Mouse (Mus musculus) MEL (cell line): ENCODE data around the gene Klrb1f. TPM values are rescaled to one million over a fixed set of nuclear protein-coding genes. Genes with fewer than 3 reads are reported as not detected.

ENCODE experiments used
- DNase-seq: peaks from one replicate; pipeline ENCODE4 v3.0.0; 2011; ENCODE audit warnings: low read depth, low spot score
- H3K27ac ChIP-seq: 2 replicates; pipeline ENCODE4 v1.5.1; 2012; ENCODE audit warnings: low read depth, mild to moderate bottlenecking, control low read depth, low read length, moderate library complexity; ENCODE audit not compliant: control insufficient read depth
- H3K27me3 ChIP-seq, 2 experiments: fragments of 150-350 bp in 1 of 2; sonication (generic) in 1 of 2; 2 replicates each; pipeline ENCODE4 v1.6.1; 2012; ENCODE audit warnings: low read length in 2 of 2, mild to moderate bottlenecking in 2 of 2, improper control_type of control experiment in 1 of 2, moderate library complexity in 1 of 2; ENCODE audit not compliant: insufficient read depth in 2 of 2, control insufficient read depth in 1 of 2
- H3K36me3 ChIP-seq, 2 experiments: 2 replicates each; pipeline ENCODE4 v1.6.1; 2012 to 2014; ENCODE audit warnings: low read length in 2 of 2, improper control_type of control experiment in 1 of 2, inconsistent platforms in 1 of 2, mild to moderate bottlenecking in 1 of 2; ENCODE audit not compliant: insufficient read depth in 2 of 2, control insufficient read depth in 1 of 2
- H3K4me1 ChIP-seq, 2 experiments: fragments of 150-350 bp in 1 of 2; sonication (generic) in 1 of 2; 2 replicates each; pipeline ENCODE4 v1.6.1; 2012; ENCODE audit warnings: low read length in 2 of 2, improper control_type of control experiment in 1 of 2, mild to moderate bottlenecking in 1 of 2; ENCODE audit not compliant: insufficient read depth in 2 of 2, control insufficient read depth in 1 of 2
- H3K4me3 ChIP-seq, 2 experiments: fragments of 150-350 bp in 1 of 2; sonication (generic) in 1 of 2; 2 replicates each; pipeline ENCODE4 v1.5.1; 2012; ENCODE audit warnings: low read depth in 2 of 2, low read length in 2 of 2, mild to moderate bottlenecking in 2 of 2, moderate library complexity in 2 of 2, control low read depth in 1 of 2, improper control_type of control experiment in 1 of 2; ENCODE audit not compliant: control insufficient read depth in 1 of 2, insufficient read depth in 1 of 2
- H3K79me2 ChIP-seq: 2 replicates; pipeline ENCODE4 v1.6.1; 2012; ENCODE audit warnings: mild to moderate bottlenecking, low read length, moderate library complexity; ENCODE audit not compliant: control insufficient read depth, poor library complexity, insufficient read depth
- H3K9ac ChIP-seq: 2 replicates; pipeline ENCODE4 v1.6.1; 2012; ENCODE audit warnings: low read depth, mild to moderate bottlenecking, control low read depth, low read length, moderate library complexity; ENCODE audit not compliant: control insufficient read depth, poor library complexity, severe bottlenecking
- H3K9me3 ChIP-seq: fragments of 150-350 bp; sonication (generic); replicated peaks from 2 replicates; pipeline ENCODE4 v1.6.1; 2012; ENCODE audit warnings: mild to moderate bottlenecking, low read length, improper control_type of control experiment, moderate library complexity; ENCODE audit not compliant: insufficient read depth
- BHLHE40 ChIP-seq: IDR thresholded peaks from 2 replicates; pipeline ENCODE4 v1.6.1; 2012; ENCODE audit warnings: low read depth, mild to moderate bottlenecking, inconsistent platforms, low read length, improper control_type of control experiment, borderline replicate concordance
- CHD1 ChIP-seq: IDR thresholded peaks from 2 replicates; pipeline ENCODE4 v1.6.1; 2012; ENCODE audit warnings: low read depth, mild to moderate bottlenecking, inconsistent platforms, low read length, improper control_type of control experiment
- CHD2 ChIP-seq: IDR thresholded peaks from 2 replicates; pipeline ENCODE4 v1.6.1; 2011; ENCODE audit warnings: low read length, improper control_type of control experiment
- CTCF ChIP-seq, 3 experiments: IDR thresholded peaks in 2 of 3; conservative IDR thresholded peaks in 1 of 3; 2 replicates each; pipeline ENCODE4 v1.5.1; 2011 to 2012; ENCODE audit warnings: low read length in 3 of 3, low read depth in 2 of 3, mild to moderate bottlenecking in 2 of 3, improper control_type of control experiment in 1 of 3, inconsistent platforms in 1 of 3, mixed read lengths in 1 of 3, moderate library complexity in 1 of 3; ENCODE audit not compliant: control insufficient read depth in 1 of 3, insufficient read depth in 1 of 3, poor library complexity in 1 of 3, severe bottlenecking in 1 of 3
- E2F4 ChIP-seq: IDR thresholded peaks from 2 replicates; pipeline ENCODE4 v1.6.1; 2011; ENCODE audit warnings: low read depth, low read length, improper control_type of control experiment, borderline replicate concordance
- ELF1 ChIP-seq: IDR thresholded peaks from 2 replicates; pipeline ENCODE4 v1.6.1; 2014; ENCODE audit warnings: low read depth, mild to moderate bottlenecking, inconsistent platforms, low read length, improper control_type of control experiment, moderate library complexity
- EP300 ChIP-seq, 2 experiments: IDR thresholded peaks; 2 replicates each; pipeline ENCODE4 v1.6.1; 2011; ENCODE audit warnings: improper control_type of control experiment in 2 of 2, low read length in 2 of 2, low read depth in 1 of 2, mild to moderate bottlenecking in 1 of 2
- ETS1 ChIP-seq: IDR thresholded peaks from 2 replicates; pipeline ENCODE4 v1.6.1; 2012; ENCODE audit warnings: low read depth, mild to moderate bottlenecking, inconsistent platforms, low read length, improper control_type of control experiment, moderate library complexity
- GABPA ChIP-seq: IDR thresholded peaks from 2 replicates; pipeline ENCODE4 v1.6.1; 2012; ENCODE audit warnings: low read depth, mild to moderate bottlenecking, inconsistent platforms, low read length, improper control_type of control experiment, moderate library complexity
- GATA1 ChIP-seq: IDR thresholded peaks from 2 replicates; pipeline ENCODE4 v1.6.1; 2011; ENCODE audit warnings: low read depth, low read length, improper control_type of control experiment
- HCFC1 ChIP-seq: IDR thresholded peaks from 2 replicates; pipeline ENCODE4 v1.6.1; 2012; ENCODE audit warnings: low read depth, mild to moderate bottlenecking, inconsistent platforms, low read length, improper control_type of control experiment, moderate library complexity
- JUND ChIP-seq: IDR thresholded peaks from 2 replicates; pipeline ENCODE4 v1.6.1; 2011; ENCODE audit warnings: low read depth, mild to moderate bottlenecking, improper control_type of control experiment, low read length
- KAT2A ChIP-seq: conservative IDR thresholded peaks from 2 replicates; pipeline ENCODE4 v1.6.1; 2012; ENCODE audit warnings: low read depth, low read length, improper control_type of control experiment, inconsistent platforms
- MAFK ChIP-seq: IDR thresholded peaks from 2 replicates; pipeline ENCODE4 v1.6.1; 2011; ENCODE audit warnings: low read depth, mild to moderate bottlenecking, low read length, improper control_type of control experiment, borderline replicate concordance
- MAX ChIP-seq: IDR thresholded peaks from 2 replicates; pipeline ENCODE4 v1.6.1; 2011; ENCODE audit warnings: low read length, improper control_type of control experiment
- MAZ ChIP-seq: IDR thresholded peaks from 2 replicates; pipeline ENCODE4 v1.6.1; 2012; ENCODE audit warnings: low read depth, mild to moderate bottlenecking, inconsistent platforms, low read length, improper control_type of control experiment
- MXI1 ChIP-seq: IDR thresholded peaks from 2 replicates; pipeline ENCODE4 v1.6.1; 2011; ENCODE audit warnings: mild to moderate bottlenecking, low read depth, low read length, improper control_type of control experiment
- MYB ChIP-seq: IDR thresholded peaks from 2 replicates; pipeline ENCODE4 v1.6.1; 2011; ENCODE audit warnings: mild to moderate bottlenecking, low read depth, low read length, improper control_type of control experiment
- MYC ChIP-seq: IDR thresholded peaks from 2 replicates; pipeline ENCODE4 v1.6.1; 2011; ENCODE audit warnings: low read depth, mild to moderate bottlenecking, low read length, improper control_type of control experiment, moderate library complexity
- NELFE ChIP-seq: IDR thresholded peaks from 2 replicates; pipeline ENCODE4 v1.6.1; 2011; ENCODE audit warnings: low read depth, low read length, improper control_type of control experiment
- NRF1 ChIP-seq: IDR thresholded peaks from 2 replicates; pipeline ENCODE4 v1.6.1; 2014; ENCODE audit warnings: low read depth, mild to moderate bottlenecking, inconsistent platforms, low read length, improper control_type of control experiment, moderate library complexity; ENCODE audit not compliant: poor library complexity, insufficient read depth, severe bottlenecking
- POLR2A ChIP-seq, 2 experiments: IDR thresholded peaks; 2 replicates each; pipeline ENCODE4 v1.6.1; 2011 to 2012; ENCODE audit warnings: low read length in 2 of 2, mild to moderate bottlenecking in 2 of 2, control low read depth in 1 of 2, improper control_type of control experiment in 1 of 2, low read depth in 1 of 2, moderate library complexity in 1 of 2; ENCODE audit not compliant: control insufficient read depth in 1 of 2, insufficient read depth in 1 of 2, poor library complexity in 1 of 2
- POLR2AphosphoS2 ChIP-seq: IDR thresholded peaks from 2 replicates; pipeline ENCODE4 v1.6.1; 2011; ENCODE audit warnings: low read length, improper control_type of control experiment
- POLR2AphosphoS5 ChIP-seq: IDR thresholded peaks from 2 replicates; pipeline ENCODE4 v1.6.1; 2012; ENCODE audit warnings: low read depth, borderline replicate concordance, mild to moderate bottlenecking, inconsistent platforms, low read length, moderate library complexity, mixed read lengths
- RAD21 ChIP-seq: IDR thresholded peaks from 2 replicates; pipeline ENCODE4 v1.6.1; 2011; ENCODE audit warnings: mild to moderate bottlenecking, low read depth, low read length, improper control_type of control experiment
- RCOR1 ChIP-seq: IDR thresholded peaks from 2 replicates; pipeline ENCODE4 v1.6.1; 2012; ENCODE audit warnings: low read depth, mild to moderate bottlenecking, inconsistent platforms, low read length, improper control_type of control experiment
- SIN3A ChIP-seq: IDR thresholded peaks from 2 replicates; pipeline ENCODE4 v1.6.1; 2012; ENCODE audit warnings: low read length, improper control_type of control experiment, inconsistent platforms
- SMC3 ChIP-seq: IDR thresholded peaks from 2 replicates; pipeline ENCODE4 v1.6.1; 2011; ENCODE audit warnings: low read depth, low read length, improper control_type of control experiment
- TAL1 ChIP-seq: IDR thresholded peaks from 2 replicates; pipeline ENCODE4 v1.6.1; 2012; ENCODE audit warnings: mild to moderate bottlenecking, inconsistent platforms, low read length, moderate library complexity, mixed read lengths
- TBP ChIP-seq: IDR thresholded peaks from 2 replicates; pipeline ENCODE4 v1.8.0; 2011; ENCODE audit warnings: low read depth, low read length, improper control_type of control experiment
- TCF12 ChIP-seq: IDR thresholded peaks from 2 replicates; pipeline ENCODE4 v1.6.1; 2014; ENCODE audit warnings: low read depth, mild to moderate bottlenecking, inconsistent platforms, low read length, improper control_type of control experiment, moderate library complexity
- UBTF ChIP-seq: IDR thresholded peaks from 2 replicates; pipeline ENCODE4 v1.6.1; 2012; ENCODE audit warnings: low read depth, mild to moderate bottlenecking, inconsistent platforms, low read length, improper control_type of control experiment, moderate library complexity, borderline replicate concordance; ENCODE audit not compliant: insufficient read depth
- USF1 ChIP-seq: IDR thresholded peaks from 2 replicates; pipeline ENCODE4 v1.6.1; 2014; ENCODE audit warnings: low read depth, mild to moderate bottlenecking, inconsistent platforms, low read length, improper control_type of control experiment, moderate library complexity
- USF2 ChIP-seq, 2 experiments: IDR thresholded peaks; 2 replicates each; pipeline ENCODE4 v1.6.1; 2011 to 2012; ENCODE audit warnings: improper control_type of control experiment in 2 of 2, low read length in 2 of 2, borderline replicate concordance in 1 of 2, inconsistent platforms in 1 of 2, low read depth in 1 of 2, mild to moderate bottlenecking in 1 of 2; ENCODE audit not compliant: insufficient read depth in 1 of 2
- ZC3H11A ChIP-seq: IDR thresholded peaks from 2 replicates; pipeline ENCODE4 v1.6.1; 2012; ENCODE audit warnings: low read depth, mild to moderate bottlenecking, inconsistent platforms, low read length, improper control_type of control experiment
- ZKSCAN1 ChIP-seq: IDR thresholded peaks from 2 replicates; pipeline ENCODE4 v1.6.1; 2012; ENCODE audit warnings: low read depth, mild to moderate bottlenecking, inconsistent platforms, low read length, improper control_type of control experiment, moderate library complexity
- ZMIZ1 ChIP-seq: IDR thresholded peaks from 2 replicates; pipeline ENCODE4 v1.6.1; 2012; ENCODE audit warnings: low read depth, mild to moderate bottlenecking, inconsistent platforms, low read length, improper control_type of control experiment, moderate library complexity
- ZNF384 ChIP-seq: IDR thresholded peaks from 2 replicates; pipeline ENCODE4 v1.6.1; 2012; ENCODE audit warnings: low read depth, mild to moderate bottlenecking, inconsistent platforms, low read length, improper control_type of control experiment
- polyA plus RNA-seq, 2 experiments: library from polyadenylated mRNA; stranded (reverse) in 1 of 2; unstranded in 1 of 2; fragments of >175 nt in 1 of 2; fragments of >200 nt in 1 of 2; gene quantifications; 2 replicates each; pipeline versions ENCODE4 v1.2.1 to v1.2.4; 2012; ENCODE audit warnings: low replicate concordance in 2 of 2, low read depth in 1 of 2; ENCODE audit not compliant: insufficient read length in 2 of 2, insufficient read depth in 1 of 2, missing spikeins in 1 of 2
- total RNA-seq: library from RNA; depleted of rRNA; stranded (reverse); fragments of 300-350 nt; gene quantifications from 2 replicates; pipeline ENCODE4 v1.2.3, GENCODE M21; 2012

Klrb1f gene
- total and polyA plus RNA-seq, 3 experiments: 0.27 to 0.52 TPM; not detected in 1

DNA sequence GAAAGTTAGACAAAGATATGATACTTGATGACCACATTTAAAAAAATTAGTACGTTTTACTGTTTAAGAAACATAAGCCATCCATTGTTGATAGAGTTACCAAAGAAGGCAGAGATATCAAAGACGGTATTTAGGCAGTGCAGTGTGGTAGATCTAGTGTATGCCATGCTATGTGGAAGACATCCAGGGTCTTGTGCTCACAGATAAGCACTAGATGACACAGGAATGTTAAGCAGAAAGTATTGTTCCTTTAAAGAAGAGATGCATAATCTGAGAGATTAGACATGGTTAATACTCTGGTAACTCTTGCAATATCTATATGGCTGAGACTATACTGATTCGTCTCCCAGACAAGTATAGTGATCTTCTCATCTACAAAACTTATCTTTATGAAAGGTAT lies 5.4 kb downstream of the Klrb1f start:
- H3K9me3 ChIP-seq: no peaks in the 10 kb centered on the region
- TF ChIP-seq MYB (no peak), CHD2 (no peak), USF2 (IDR thresholded peaks at IDR 0.05; ENCODE audit: borderline replicate concordance in 1 of 2, insufficient read depth in 1 of 2, low read depth in 1 of 2, low read length in 2 of 2) (no peak), NELFE (no peak), POLR2AphosphoS5 (no peak), JUND (no peak), E2F4 (no peak), POLR2AphosphoS2 (no peak), MAFK (0 out of 2 replicates have a peak, but pooled peaks have one; percentile 22), SMC3 (no peak), MYC (0 out of 2 replicates have a peak, but pooled peaks have one; percentile 51), CHD1 (no peak), RCOR1 (peak; percentile 64), SIN3A (0 out of 2 replicates have a peak, but pooled peaks have one; percentile 40), POLR2A (IDR thresholded peaks at IDR 0.05; ENCODE audit: control insufficient read depth in 1 of 2, insufficient read depth in 1 of 2, low read depth in 1 of 2, low read length in 2 of 2, poor library complexity in 1 of 2) (no peak), RAD21 (no peak), MXI1 (no peak), KAT2A (no peak), ZNF384 (peak; percentile 31; the same call in 1 of the 2 replicates), MAX (0 out of 2 replicates have a peak, but pooled peaks have one; percentile 21), MAZ (0 out of 2 replicates have a peak, but pooled peaks have one; percentile 37), TBP (no peak), EP300 (IDR thresholded peaks at IDR 0.05; ENCODE audit: low read depth in 1 of 2, low read length in 2 of 2) (peak; percentile 61 to 72), UBTF (no peak), TAL1 (0 out of 2 replicates have a peak, but pooled peaks have one; percentile 4), GABPA (no peak), CTCF (IDR thresholded peaks at IDR 0.05 in 2 of 3, conservative IDR thresholded peaks at IDR 0.05 in 1 of 3; ENCODE audit: control insufficient read depth in 1 of 3, insufficient read depth in 1 of 3, low read depth in 2 of 3, low read length in 3 of 3, poor library complexity in 1 of 3, severe bottlenecking in 1 of 3) (no peak), ETS1 (peak; percentile 49), NRF1 (no peak), ZC3H11A (no peak), ELF1 (no peak), ZKSCAN1 (no peak), USF1 (no peak), TCF12 (peak; percentile 55; the same call in 1 of the 2 replicates), ZMIZ1 (no peak), BHLHE40 (peak; percentile 38; the same call in 1 of the 2 replicates), HCFC1 (no peak), GATA1 (peak; percentile 69)

More for the DNA sequence above, 5.4 kb downstream of the Klrb1f start:
- no peak overlapping the region for H3K4me3 ChIP-seq
- H3K9ac ChIP-seq: no peak overlapping the region
- H3K27me3 ChIP-seq: no peaks in the 10 kb centered on the region
- peaks cover 0 to 28% of the 10 kb centered on the region in 2 experiments; a peak in 2 of 4 replicates for H3K36me3 ChIP-seq
- no peak overlapping the region for H3K27ac ChIP-seq
- H3K4me1 ChIP-seq: peaks cover 13 to 33% of the 10 kb centered on the region in 2 experiments
- H3K79me2 ChIP-seq: no peaks in the 10 kb centered on the region; the same call in 1 of the 2 replicates
- DNase-seq: peak; percentile 49
